Mouse (Mus musculus) heart, adult 2 months (tissue): ENCODE data around the gene Cacfd1.

Experiments used
- CTCF ChIP-seq: fragments of 200-600 bp; IDR thresholded peaks from 2 replicates; pipeline ENCODE4 v1.8.1; 2022; ENCODE audit warnings: antibody characterized with exemption, mild to moderate bottlenecking, moderate library complexity
- EP300 ChIP-seq: fragments of 200-500 bp; IDR thresholded peaks from 2 replicates; pipeline ENCODE4 v1.6.1; 2011; ENCODE audit warnings: low read depth, low read length, control low read depth; ENCODE audit not compliant: insufficient read depth
- POLR2A ChIP-seq: fragments of 200-500 bp; IDR thresholded peaks from 2 replicates; pipeline ENCODE4 v1.6.1; 2011; ENCODE audit warnings: mild to moderate bottlenecking, low read depth, low read length, control low read depth; ENCODE audit not compliant: insufficient read depth

DNA sequence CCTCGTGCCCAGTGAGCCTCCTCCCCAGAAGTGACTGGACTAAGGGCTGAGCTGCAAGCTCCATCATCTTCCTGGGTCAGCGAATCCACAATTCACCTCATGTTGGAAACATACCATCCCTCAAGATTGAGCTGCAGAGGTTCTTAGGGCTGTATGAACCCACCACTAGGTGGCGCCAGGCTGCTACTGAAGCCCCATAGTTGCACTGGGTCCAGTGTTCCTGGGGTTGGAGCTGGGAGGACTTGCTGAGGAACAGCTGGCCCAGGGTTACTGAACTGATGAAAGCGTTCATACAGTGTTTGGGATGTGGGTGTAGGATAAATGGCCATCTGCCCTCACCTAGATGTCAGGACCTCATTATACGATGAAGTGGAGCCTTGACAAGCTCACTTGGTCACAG is 8.1 kb downstream of the Cacfd1 start:
- TF ChIP-seq CTCF (peak; percentile 99), POLR2A (no peak), EP300 (peak; percentile 72)
